19 mouse cellular contexts compared by ENCODE assay signal in the genomic region with DNA sequence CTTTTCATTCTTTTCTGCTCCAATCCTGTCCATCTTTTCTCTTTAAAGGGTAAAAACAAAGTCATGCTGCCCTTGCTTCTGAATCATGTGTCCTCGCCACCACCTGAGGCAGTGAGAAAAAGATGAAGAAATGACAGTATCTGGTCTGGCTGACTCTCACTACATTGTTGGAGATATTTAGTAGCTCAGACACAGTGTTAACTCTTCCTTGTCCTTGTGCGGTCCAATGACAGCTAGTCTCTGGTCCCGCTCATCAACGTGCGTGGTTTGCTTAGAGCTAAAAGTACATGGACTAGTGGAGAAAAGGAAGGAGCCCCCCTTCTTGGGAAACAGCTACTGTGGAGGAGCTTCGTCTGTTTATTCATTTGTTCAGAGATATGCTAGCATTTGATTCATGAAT. TPM values are rescaled to one million over a fixed set of nuclear protein-coding genes. Genes with fewer than 3 reads are reported as not detected.
"Had no signal": no experiment of that assay in that cellular context is flagged by ENCODE, and none has a peak within 500 bp of the region (broad histone marks: within the 10 kb centered on the region; RNA-seq: fewer than 3 reads in every experiment).

No protein-coding gene starts in this region.

- H3K4me2 ChIP-seq: liver, embryonic 12.5 days; lung, embryonic 14.5 days; midbrain, embryonic 12.5 days; neural tube, embryonic 12.5 days had no signal

- H3K27ac ChIP-seq: liver, embryonic 12.5 days; liver, embryonic 14.5 days; midbrain, embryonic 12.5 days; neural tube, embryonic 12.5 days had no signal

- H3K9me3 ChIP-seq: liver, embryonic 12.5 days; midbrain, embryonic 12.5 days; neural tube, embryonic 12.5 days had no signal

- H3K27me3 ChIP-seq: liver, embryonic 12.5 days; midbrain, embryonic 12.5 days; neural tube, embryonic 12.5 days had no signal

- H3K4me1 ChIP-seq: liver, embryonic 12.5 days; midbrain, embryonic 12.5 days; neural tube, embryonic 12.5 days had no signal

- H3K9ac ChIP-seq: liver, embryonic 12.5 days; liver, embryonic 14.5 days; lung, embryonic 14.5 days; midbrain, embryonic 12.5 days; neural tube, embryonic 12.5 days had no signal

- H3K36me3 ChIP-seq: liver, embryonic 12.5 days; midbrain, embryonic 12.5 days; neural tube, embryonic 12.5 days had no signal

- ATAC-seq: liver, embryonic 12.5 days had no signal

- H3K4me3 ChIP-seq: liver, embryonic 12.5 days; midbrain, embryonic 12.5 days; myocyte; neural tube, embryonic 12.5 days had no signal

- DNase-seq: lung, adult 18-20 months; lung, embryonic 14.5 days; lung, postnatal 10 days; lung, postnatal 4 days; retina, postnatal 1 day; right cerebral cortex, adult 18-20 months; right cerebral cortex, postnatal 25 days; right cerebral cortex, postnatal 4 days; spleen, adult 18-20 months; thymus, adult 18-20 months; thymus, postnatal 14 days; thymus, postnatal 36 days had no signal

RNA-seq across cellular contexts. Expression of gene Ntng1, which starts 56.6 kb away (rescaled TPM):
- total RNA-seq: liver, adult 2 months; megakaryocyte, adult 5-6 weeks had no signal
- polyA plus RNA-seq: liver, adult 2 months had no signal
